Mouse (Mus musculus) CH12.LX (cell line): ENCODE measurements around the gene Ankrd12. TPM values are rescaled to one million over a fixed set of nuclear protein-coding genes. Genes with fewer than 3 reads are reported as not detected.

Experiments used
- DNase-seq: peaks from one replicate; pipeline ENCODE4 v3.0.0-alpha.2; 2013; ENCODE audit errors: extremely low read depth
- H3K27ac ChIP-seq: 2 replicates; pipeline ENCODE4 v1.5.1; 2012; ENCODE audit warnings: low read depth, mild to moderate bottlenecking, control low read depth, moderate library complexity; ENCODE audit not compliant: insufficient read depth
- H3K27me3 ChIP-seq: replicated peaks from 2 replicates; pipeline ENCODE3; 2012; ENCODE audit warnings: inconsistent platforms
- H3K36me3 ChIP-seq, 2 experiments: replicated peaks in 1 of 2; 2 replicates each; pipeline versions ENCODE3 to v1.6.1; 2012; ENCODE audit warnings: inconsistent platforms in 1 of 2, low read length in 1 of 2, mild to moderate bottlenecking in 1 of 2, mixed read lengths in 1 of 2, moderate library complexity in 1 of 2; ENCODE audit not compliant: control insufficient read depth in 1 of 2, insufficient read depth in 1 of 2
- H3K4me1 ChIP-seq, 2 experiments: 2 replicates each; pipeline ENCODE4 v1.6.1; 2012; ENCODE audit warnings: inconsistent platforms in 1 of 2, moderate library complexity in 1 of 2; ENCODE audit not compliant: insufficient read depth in 2 of 2, control insufficient read depth in 1 of 2
- H3K4me2 ChIP-seq: 2 replicates; pipeline ENCODE4 v1.6.1; 2012; ENCODE audit warnings: low read depth, mild to moderate bottlenecking, control low read depth; ENCODE audit not compliant: poor library complexity, insufficient read depth, severe bottlenecking
- H3K4me3 ChIP-seq, 3 experiments: fragments of 150-350 bp in 1 of 3; sonication (generic) in 1 of 3; replicated peaks in 1 of 3; 2 replicates each; pipeline versions ENCODE3 to v1.5.1; 2011 to 2012; ENCODE audit warnings: low read depth in 2 of 3, low read length in 2 of 3, mild to moderate bottlenecking in 2 of 3, moderate library complexity in 2 of 3, control low read depth in 1 of 3, improper control_type of control experiment in 1 of 3, inconsistent platforms in 1 of 3, mixed read lengths in 1 of 3; ENCODE audit not compliant: poor library complexity in 1 of 3
- H3K79me2 ChIP-seq: replicated peaks from 2 replicates; pipeline ENCODE4 v1.6.1; 2012; ENCODE audit warnings: mild to moderate bottlenecking, moderate library complexity; ENCODE audit not compliant: control insufficient read depth, poor library complexity, insufficient read depth, severe bottlenecking; ENCODE audit errors: extremely low read depth
- H3K9ac ChIP-seq: 2 replicates; pipeline ENCODE4 v1.6.1; 2012; ENCODE audit warnings: low read depth, mild to moderate bottlenecking, control low read depth, moderate library complexity; ENCODE audit not compliant: insufficient read depth
- H3K9me3 ChIP-seq: replicated peaks from 2 replicates; pipeline ENCODE3; 2012; ENCODE audit warnings: low read length, inconsistent platforms, mixed read lengths
- BHLHE40 ChIP-seq: IDR thresholded peaks from 2 replicates; pipeline ENCODE4 v1.6.1; 2011; ENCODE audit warnings: mild to moderate bottlenecking, low read depth, low read length, improper control_type of control experiment
- CTCF ChIP-seq, 2 experiments: IDR thresholded peaks in 1 of 2; conservative IDR thresholded peaks in 1 of 2; 2 replicates each; pipeline ENCODE4 v1.5.1; 2011 to 2012; ENCODE audit warnings: low read depth in 2 of 2, low read length in 2 of 2, improper control_type of control experiment in 1 of 2, inconsistent platforms in 1 of 2, mild to moderate bottlenecking in 1 of 2, moderate library complexity in 1 of 2
- ELF1 ChIP-seq: IDR thresholded peaks from 2 replicates; pipeline ENCODE4 v1.6.1; 2014; ENCODE audit warnings: low read depth, mild to moderate bottlenecking, inconsistent platforms, low read length, improper control_type of control experiment
- EP300 ChIP-seq: IDR thresholded peaks from 2 replicates; pipeline ENCODE4 v1.6.1; 2011; ENCODE audit warnings: low read length, improper control_type of control experiment
- ETS1 ChIP-seq: conservative IDR thresholded peaks from 2 replicates; pipeline ENCODE4 v1.6.1; 2012; ENCODE audit warnings: low read depth, mild to moderate bottlenecking, inconsistent platforms, low read length, improper control_type of control experiment, moderate library complexity
- GABPA ChIP-seq: IDR thresholded peaks from 2 replicates; pipeline ENCODE4 v1.6.1; 2012; ENCODE audit warnings: low read depth, low read length, improper control_type of control experiment, inconsistent platforms; ENCODE audit not compliant: insufficient replicate concordance
- IRF4 ChIP-seq: IDR thresholded peaks from 2 replicates; pipeline ENCODE4 v1.6.1; 2014; ENCODE audit warnings: low read depth, mild to moderate bottlenecking, inconsistent platforms, low read length, improper control_type of control experiment
- JUN ChIP-seq: IDR thresholded peaks from 2 replicates; pipeline ENCODE4 v1.6.1; 2011; ENCODE audit warnings: low read depth, mild to moderate bottlenecking, low read length, improper control_type of control experiment, moderate library complexity; ENCODE audit not compliant: insufficient read depth
- JUND ChIP-seq: conservative IDR thresholded peaks from 2 replicates; pipeline ENCODE4 v1.6.1; 2011; ENCODE audit warnings: low read depth, low read length, improper control_type of control experiment
- KAT2A ChIP-seq: IDR thresholded peaks from 2 replicates; pipeline ENCODE4 v1.6.1; 2012; ENCODE audit warnings: low read length, improper control_type of control experiment, inconsistent platforms; ENCODE audit not compliant: insufficient replicate concordance
- MAFK ChIP-seq: IDR thresholded peaks from 2 replicates; pipeline ENCODE4 v1.6.1; 2011; ENCODE audit warnings: low read length, improper control_type of control experiment; ENCODE audit not compliant: insufficient replicate concordance
- MAZ ChIP-seq: IDR thresholded peaks from 2 replicates; pipeline ENCODE4 v1.6.1; 2012; ENCODE audit warnings: low read depth, mild to moderate bottlenecking, inconsistent platforms, low read length, improper control_type of control experiment, moderate library complexity
- MEF2A ChIP-seq: IDR thresholded peaks from 2 replicates; pipeline ENCODE4 v1.6.1; 2014; ENCODE audit warnings: low read depth, mild to moderate bottlenecking, inconsistent platforms, low read length, improper control_type of control experiment, borderline replicate concordance
- NELFE ChIP-seq: IDR thresholded peaks from 2 replicates; pipeline ENCODE4 v1.6.1; 2011; ENCODE audit warnings: low read depth, low read length, improper control_type of control experiment
- NRF1 ChIP-seq: IDR thresholded peaks from 2 replicates; pipeline ENCODE4 v1.6.1; 2014; ENCODE audit warnings: low read depth, mild to moderate bottlenecking, inconsistent platforms, low read length, improper control_type of control experiment, moderate library complexity
- PAX5 ChIP-seq: IDR thresholded peaks from 2 replicates; pipeline ENCODE4 v1.6.1; 2012; ENCODE audit warnings: low read length, inconsistent platforms, mixed read lengths
- POLR2A ChIP-seq: IDR thresholded peaks from 2 replicates; pipeline ENCODE4 v1.6.1; 2011; ENCODE audit warnings: low read depth, mild to moderate bottlenecking, improper control_type of control experiment, low read length
- RAD21 ChIP-seq: IDR thresholded peaks from 2 replicates; pipeline ENCODE4 v1.6.1; 2011; ENCODE audit warnings: low read depth, mild to moderate bottlenecking, low read length, improper control_type of control experiment, moderate library complexity
- SMC3 ChIP-seq: IDR thresholded peaks from 2 replicates; pipeline ENCODE4 v1.6.1; 2011; ENCODE audit warnings: low read depth, low read length, improper control_type of control experiment
- TBP ChIP-seq: conservative IDR thresholded peaks from 2 replicates; pipeline ENCODE4 v1.6.1; 2011; ENCODE audit warnings: low read depth, low read length, improper control_type of control experiment
- TCF12 ChIP-seq: IDR thresholded peaks from 2 replicates; pipeline ENCODE4 v1.6.1; 2014; ENCODE audit warnings: low read depth, mild to moderate bottlenecking, inconsistent platforms, low read length, improper control_type of control experiment
- USF1 ChIP-seq: IDR thresholded peaks from 2 replicates; pipeline ENCODE4 v1.6.1; 2014; ENCODE audit warnings: low read depth, mild to moderate bottlenecking, inconsistent platforms, low read length, improper control_type of control experiment
- USF2 ChIP-seq: conservative IDR thresholded peaks from 2 replicates; pipeline ENCODE4 v1.6.1; 2011; ENCODE audit warnings: low read depth, low read length, improper control_type of control experiment
- ZC3H11A ChIP-seq: IDR thresholded peaks from 2 replicates; pipeline ENCODE4 v1.6.1; 2012; ENCODE audit warnings: low read depth, mild to moderate bottlenecking, inconsistent platforms, low read length, improper control_type of control experiment
- ZMIZ1 ChIP-seq: IDR thresholded peaks from 2 replicates; pipeline ENCODE4 v1.6.1; 2012; ENCODE audit warnings: low read depth, mild to moderate bottlenecking, inconsistent platforms, low read length, improper control_type of control experiment
- dilution Hi-C: fragments of 300-500 bp; cut with MboI; formaldehyde crosslinking; loops from 2 replicates; pipeline ENCODE4 v1.14.3; 2020; ENCODE audit warnings: low sequenced_read_pairs; ENCODE audit not compliant: extremely low pct_unique_long_range_greater_than_20kb, extremely low pct_ligation_motif_present
- in situ Hi-C: fragments of 300-500 bp; cut with MboI; formaldehyde crosslinking; loops from 3 replicates; pipeline ENCODE4 v1.14.3; 2019; ENCODE audit warnings: low sequenced_read_pairs, low pct_ligation_motif_present, low pct_unique_long_range_greater_than_20kb, mixed read lengths
- polyA plus RNA-seq: library from polyadenylated mRNA; unstranded; fragments of >175 nt; gene quantifications from 2 replicates; pipeline ENCODE4 v1.2.1, GENCODE M21; 2012; ENCODE audit warnings: low read depth; ENCODE audit not compliant: insufficient read length
- total RNA-seq, 2 experiments: library from RNA; depleted of rRNA; stranded (reverse); fragments of 300-350 nt in 1 of 2; fragments of >200 nt in 1 of 2; gene quantifications; 2 replicates each; pipeline ENCODE4 v1.2.3; 2012 to 2014

Ankrd12 gene
- total and polyA plus RNA-seq, 3 experiments, result 1.6 to 5.6 (median 1.7) TPM

DNA sequence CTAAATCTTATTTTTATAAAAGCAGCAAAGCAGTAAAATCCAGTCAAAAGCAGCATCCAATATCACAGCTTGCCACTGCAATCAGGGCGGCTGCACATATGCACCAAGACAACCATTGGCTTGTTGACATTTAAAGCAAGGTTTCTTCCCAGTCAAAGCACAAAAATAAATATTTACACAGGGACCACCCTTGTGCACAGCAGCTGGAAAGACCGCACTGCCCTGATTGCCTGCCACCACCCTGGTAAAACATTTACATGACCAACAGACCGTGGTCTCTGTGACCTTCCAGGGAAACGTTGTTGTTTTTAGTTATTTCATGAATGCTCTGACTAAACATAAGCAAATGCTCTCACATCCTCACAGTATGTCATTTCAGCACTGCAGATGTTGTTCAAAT is 134.5 kb downstream of the Ankrd12 start:
- DNase-seq, result no peak
- Histone ChIP-seq H3K36me3 (peaks cover 0 to 16% of the 10 kb centered on the region in 2 experiments), H3K4me1 (peaks cover 20 to 47% of the 10 kb centered on the region in 2 experiments), H3K4me2 (no peak overlapping the region), H3K4me3 (no peak overlapping the region), H3K79me2 (peaks cover 3% of the 10 kb centered on the region; the same call in 1 of the 2 replicates), H3K27me3 (no peaks in the 10 kb centered on the region), H3K27ac (no peak overlapping the region), H3K9me3 (no peaks in the 10 kb centered on the region), H3K9ac (no peak overlapping the region)
- TF ChIP-seq EP300 (no peak), POLR2A (no peak)
- in situ Hi-C loops, result no loop called here
- dilution Hi-C loops, result no loop called here

DNA sequence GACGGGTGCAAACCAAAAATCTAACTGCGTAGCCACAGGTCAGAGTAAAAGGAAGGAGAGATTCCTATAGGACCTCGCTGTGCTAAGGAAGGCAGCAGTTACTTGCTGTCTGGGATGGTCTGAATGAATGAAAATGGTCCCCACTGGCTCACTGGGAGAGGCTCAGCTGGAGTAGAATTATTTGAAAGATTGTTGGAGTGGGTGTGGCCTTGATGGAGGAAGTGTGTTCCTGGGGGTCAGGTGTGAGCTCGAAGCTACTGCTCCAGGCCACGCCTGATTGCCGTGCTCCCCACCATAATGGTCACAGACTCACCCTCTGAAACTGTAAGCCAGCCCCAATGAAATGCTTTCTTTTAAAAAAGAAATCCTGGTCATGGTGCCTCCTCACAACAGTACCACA is 135.6 kb downstream of the Ankrd12 start:
- Histone ChIP-seq H3K27me3 (no peaks in the 10 kb centered on the region), H3K4me2 (peak overlapping the region; percentile 14; the same call in 1 of the 2 replicates), H3K4me1 (peaks cover 20 to 45% of the 10 kb centered on the region in 2 experiments), H3K9ac (no peak overlapping the region), H3K27ac (no peak overlapping the region), H3K79me2 (peaks cover 3% of the 10 kb centered on the region; the same call in 1 of the 2 replicates), H3K9me3 (peaks cover 3% of the 10 kb centered on the region), H3K4me3 (no peak overlapping the region), H3K36me3 (peaks cover 4 to 22% of the 10 kb centered on the region in 2 experiments)
- dilution Hi-C loops, result no loop called here
- no peak for TF ChIP-seq USF1
- TF ChIP-seq JUN, result no peak
- no peak for TF ChIP-seq TBP
- TF ChIP-seq CTCF (conservative IDR thresholded peaks at IDR 0.05 in 1 of 2, IDR thresholded peaks at IDR 0.05 in 1 of 2; ENCODE audit: low read depth in 2 of 2, low read length in 2 of 2), result no peak
- no peak for TF ChIP-seq ELF1
- TF ChIP-seq NELFE, result no peak
- no peak for TF ChIP-seq MAFK
- TF ChIP-seq TCF12, result no peak
- TF ChIP-seq MAZ, result no peak
- TF ChIP-seq RAD21, result no peak
- no peak for TF ChIP-seq MEF2A
- no peak for TF ChIP-seq ETS1
- no peak for DNase-seq
- in situ Hi-C loops, result no loop called here

DNA sequence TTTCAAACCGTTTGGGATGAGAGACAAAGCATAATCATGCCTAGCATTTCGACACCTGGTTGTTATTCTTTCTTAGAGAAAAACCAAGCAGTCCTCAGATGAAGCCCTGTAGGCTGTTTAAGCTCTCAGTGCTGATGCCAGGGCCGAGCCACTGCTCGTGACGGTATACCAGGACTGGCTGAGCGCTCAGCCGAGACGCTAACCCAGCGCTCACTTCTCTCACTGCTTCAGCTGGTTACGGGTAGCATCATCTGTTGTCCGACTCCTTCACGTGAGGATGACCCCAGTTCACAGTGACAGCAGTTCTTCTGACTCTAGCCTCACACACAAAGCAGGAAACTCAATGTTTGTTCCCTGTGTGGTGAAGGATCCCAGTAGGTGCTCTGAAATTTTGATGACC is 136.7 kb downstream of the Ankrd12 start:
- Histone ChIP-seq H3K4me1 (peaks cover 20 to 46% of the 10 kb centered on the region in 2 experiments), H3K36me3 (peaks cover 4 to 24% of the 10 kb centered on the region in 2 experiments), H3K27ac (peak overlapping the region; percentile 64), H3K27me3 (no peaks in the 10 kb centered on the region), H3K9ac (peak overlapping the region; percentile 65), H3K9me3 (peaks cover 3% of the 10 kb centered on the region), H3K4me3 (peak overlapping the region in 2 of 3 experiments; percentile 31 to 44), H3K79me2 (peaks cover 3% of the 10 kb centered on the region; the same call in 1 of the 2 replicates), H3K4me2 (peak overlapping the region; percentile 98)
- DNase-seq, result peak; percentile 64
- dilution Hi-C loops (no loop called here), in situ Hi-C loops (no loop called here)
- TF ChIP-seq BHLHE40, result peak; percentile 97
- TF ChIP-seq CTCF (conservative IDR thresholded peaks at IDR 0.05 in 1 of 2, IDR thresholded peaks at IDR 0.05 in 1 of 2; ENCODE audit: low read depth in 2 of 2, low read length in 2 of 2), result no peak
- TF ChIP-seq ZC3H11A, result no peak
- TF ChIP-seq JUN, result no peak
- TF ChIP-seq KAT2A, result no peak
- TF ChIP-seq JUND, result no peak
- TF ChIP-seq MEF2A, result no peak
- no peak for TF ChIP-seq ELF1
- no peak for TF ChIP-seq GABPA
- TF ChIP-seq NRF1, result no peak; the same call in 1 of the 2 replicates
- TF ChIP-seq USF2, result 0 out of 2 replicates have a peak, but pooled peaks have one; percentile 1
- TF ChIP-seq IRF4, result no peak
- no peak for TF ChIP-seq SMC3
- TF ChIP-seq TBP, result no peak
- peak; percentile 92 for TF ChIP-seq ETS1
- TF ChIP-seq NELFE, result no peak
- no peak for TF ChIP-seq MAFK
- no peak for TF ChIP-seq RAD21
- TF ChIP-seq PAX5, result no peak
- TF ChIP-seq ZMIZ1, result no peak
